Mouse (Mus musculus) CH12.LX (cell line): Measurements from ENCODE around the gene Serpinb1a. TPM values are rescaled to one million over a fixed set of nuclear protein-coding genes. Genes with fewer than 3 reads are reported as not detected.
A peak's percentile ranks its signal among the peaks of the same experiment; 100 is the strongest.

Experiments
- DNase-seq: peaks from one replicate; pipeline ENCODE4 v3.0.0-alpha.2; 2013; ENCODE audit errors: extremely low read depth
- H3K27ac ChIP-seq: 2 replicates; pipeline ENCODE4 v1.5.1; 2012; ENCODE audit warnings: low read depth, mild to moderate bottlenecking, control low read depth, moderate library complexity; ENCODE audit not compliant: insufficient read depth
- H3K27me3 ChIP-seq: replicated peaks from 2 replicates; pipeline ENCODE3; 2012; ENCODE audit warnings: inconsistent platforms
- H3K36me3 ChIP-seq, 2 experiments: replicated peaks in 1 of 2; 2 replicates each; pipeline versions ENCODE3 to v1.6.1; 2012; ENCODE audit warnings: inconsistent platforms in 1 of 2, low read length in 1 of 2, mild to moderate bottlenecking in 1 of 2, mixed read lengths in 1 of 2, moderate library complexity in 1 of 2; ENCODE audit not compliant: control insufficient read depth in 1 of 2, insufficient read depth in 1 of 2
- H3K4me1 ChIP-seq, 2 experiments: 2 replicates each; pipeline ENCODE4 v1.6.1; 2012; ENCODE audit warnings: inconsistent platforms in 1 of 2, moderate library complexity in 1 of 2; ENCODE audit not compliant: insufficient read depth in 2 of 2, control insufficient read depth in 1 of 2
- H3K4me2 ChIP-seq: 2 replicates; pipeline ENCODE4 v1.6.1; 2012; ENCODE audit warnings: low read depth, mild to moderate bottlenecking, control low read depth; ENCODE audit not compliant: poor library complexity, insufficient read depth, severe bottlenecking
- H3K4me3 ChIP-seq, 3 experiments: fragments of 150-350 bp in 1 of 3; sonication (generic) in 1 of 3; replicated peaks in 1 of 3; 2 replicates each; pipeline versions ENCODE3 to v1.5.1; 2011 to 2012; ENCODE audit warnings: low read depth in 2 of 3, low read length in 2 of 3, mild to moderate bottlenecking in 2 of 3, moderate library complexity in 2 of 3, control low read depth in 1 of 3, improper control_type of control experiment in 1 of 3, inconsistent platforms in 1 of 3, mixed read lengths in 1 of 3; ENCODE audit not compliant: poor library complexity in 1 of 3
- H3K79me2 ChIP-seq: replicated peaks from 2 replicates; pipeline ENCODE4 v1.6.1; 2012; ENCODE audit warnings: mild to moderate bottlenecking, moderate library complexity; ENCODE audit not compliant: control insufficient read depth, poor library complexity, insufficient read depth, severe bottlenecking; ENCODE audit errors: extremely low read depth
- H3K9ac ChIP-seq: 2 replicates; pipeline ENCODE4 v1.6.1; 2012; ENCODE audit warnings: low read depth, mild to moderate bottlenecking, control low read depth, moderate library complexity; ENCODE audit not compliant: insufficient read depth
- H3K9me3 ChIP-seq: replicated peaks from 2 replicates; pipeline ENCODE3; 2012; ENCODE audit warnings: low read length, inconsistent platforms, mixed read lengths
- BHLHE40 ChIP-seq: IDR thresholded peaks from 2 replicates; pipeline ENCODE4 v1.6.1; 2011; ENCODE audit warnings: mild to moderate bottlenecking, low read depth, low read length, improper control_type of control experiment
- CHD1 ChIP-seq: IDR thresholded peaks from 2 replicates; pipeline ENCODE4 v1.6.1; 2012; ENCODE audit warnings: low read depth, low read length, improper control_type of control experiment, inconsistent platforms
- CHD2 ChIP-seq: IDR thresholded peaks from 2 replicates; pipeline ENCODE4 v1.6.1; 2011; ENCODE audit warnings: low read length, improper control_type of control experiment
- CTCF ChIP-seq, 2 experiments: IDR thresholded peaks in 1 of 2; conservative IDR thresholded peaks in 1 of 2; 2 replicates each; pipeline ENCODE4 v1.5.1; 2011 to 2012; ENCODE audit warnings: low read depth in 2 of 2, low read length in 2 of 2, improper control_type of control experiment in 1 of 2, inconsistent platforms in 1 of 2, mild to moderate bottlenecking in 1 of 2, moderate library complexity in 1 of 2
- E2F4 ChIP-seq: IDR thresholded peaks from 2 replicates; pipeline ENCODE4 v1.6.1; 2011; ENCODE audit warnings: low read depth, low read length, improper control_type of control experiment; ENCODE audit not compliant: insufficient replicate concordance
- ELF1 ChIP-seq: IDR thresholded peaks from 2 replicates; pipeline ENCODE4 v1.6.1; 2014; ENCODE audit warnings: low read depth, mild to moderate bottlenecking, inconsistent platforms, low read length, improper control_type of control experiment
- EP300 ChIP-seq: IDR thresholded peaks from 2 replicates; pipeline ENCODE4 v1.6.1; 2011; ENCODE audit warnings: low read length, improper control_type of control experiment
- ETS1 ChIP-seq: conservative IDR thresholded peaks from 2 replicates; pipeline ENCODE4 v1.6.1; 2012; ENCODE audit warnings: low read depth, mild to moderate bottlenecking, inconsistent platforms, low read length, improper control_type of control experiment, moderate library complexity
- GABPA ChIP-seq: IDR thresholded peaks from 2 replicates; pipeline ENCODE4 v1.6.1; 2012; ENCODE audit warnings: low read depth, low read length, improper control_type of control experiment, inconsistent platforms; ENCODE audit not compliant: insufficient replicate concordance
- HCFC1 ChIP-seq: IDR thresholded peaks from 2 replicates; pipeline ENCODE4 v1.6.1; 2012; ENCODE audit warnings: low read depth, mild to moderate bottlenecking, inconsistent platforms, low read length, improper control_type of control experiment
- IRF4 ChIP-seq: IDR thresholded peaks from 2 replicates; pipeline ENCODE4 v1.6.1; 2014; ENCODE audit warnings: low read depth, mild to moderate bottlenecking, inconsistent platforms, low read length, improper control_type of control experiment
- JUN ChIP-seq: IDR thresholded peaks from 2 replicates; pipeline ENCODE4 v1.6.1; 2011; ENCODE audit warnings: low read depth, mild to moderate bottlenecking, low read length, improper control_type of control experiment, moderate library complexity; ENCODE audit not compliant: insufficient read depth
- JUND ChIP-seq: conservative IDR thresholded peaks from 2 replicates; pipeline ENCODE4 v1.6.1; 2011; ENCODE audit warnings: low read depth, low read length, improper control_type of control experiment
- KAT2A ChIP-seq: IDR thresholded peaks from 2 replicates; pipeline ENCODE4 v1.6.1; 2012; ENCODE audit warnings: low read length, improper control_type of control experiment, inconsistent platforms; ENCODE audit not compliant: insufficient replicate concordance
- MAX ChIP-seq: IDR thresholded peaks from 2 replicates; pipeline ENCODE4 v1.6.1; 2011; ENCODE audit warnings: low read length, improper control_type of control experiment
- MAZ ChIP-seq: IDR thresholded peaks from 2 replicates; pipeline ENCODE4 v1.6.1; 2012; ENCODE audit warnings: low read depth, mild to moderate bottlenecking, inconsistent platforms, low read length, improper control_type of control experiment, moderate library complexity
- MEF2A ChIP-seq: IDR thresholded peaks from 2 replicates; pipeline ENCODE4 v1.6.1; 2014; ENCODE audit warnings: low read depth, mild to moderate bottlenecking, inconsistent platforms, low read length, improper control_type of control experiment, borderline replicate concordance
- MXI1 ChIP-seq: IDR thresholded peaks from 2 replicates; pipeline ENCODE4 v1.6.1; 2011; ENCODE audit warnings: mild to moderate bottlenecking, low read depth, low read length, improper control_type of control experiment
- MYC ChIP-seq: IDR thresholded peaks from 2 replicates; pipeline ENCODE4 v1.6.1; 2011; ENCODE audit warnings: low read depth, mild to moderate bottlenecking, improper control_type of control experiment, low read length
- NELFE ChIP-seq: IDR thresholded peaks from 2 replicates; pipeline ENCODE4 v1.6.1; 2011; ENCODE audit warnings: low read depth, low read length, improper control_type of control experiment
- NRF1 ChIP-seq: IDR thresholded peaks from 2 replicates; pipeline ENCODE4 v1.6.1; 2014; ENCODE audit warnings: low read depth, mild to moderate bottlenecking, inconsistent platforms, low read length, improper control_type of control experiment, moderate library complexity
- PAX5 ChIP-seq: IDR thresholded peaks from 2 replicates; pipeline ENCODE4 v1.6.1; 2012; ENCODE audit warnings: low read length, inconsistent platforms, mixed read lengths
- POLR2A ChIP-seq: IDR thresholded peaks from 2 replicates; pipeline ENCODE4 v1.6.1; 2011; ENCODE audit warnings: low read depth, mild to moderate bottlenecking, improper control_type of control experiment, low read length
- POLR2AphosphoS2 ChIP-seq: IDR thresholded peaks from 2 replicates; pipeline ENCODE4 v1.6.1; 2011; ENCODE audit warnings: low read depth, low read length, improper control_type of control experiment
- RAD21 ChIP-seq: IDR thresholded peaks from 2 replicates; pipeline ENCODE4 v1.6.1; 2011; ENCODE audit warnings: low read depth, mild to moderate bottlenecking, low read length, improper control_type of control experiment, moderate library complexity
- RCOR1 ChIP-seq: conservative IDR thresholded peaks from 2 replicates; pipeline ENCODE4 v1.6.1; 2012; ENCODE audit warnings: low read depth, mild to moderate bottlenecking, inconsistent platforms, low read length, improper control_type of control experiment
- SIN3A ChIP-seq: IDR thresholded peaks from 2 replicates; pipeline ENCODE4 v1.6.1; 2012; ENCODE audit warnings: low read length, improper control_type of control experiment, inconsistent platforms
- SMC3 ChIP-seq: IDR thresholded peaks from 2 replicates; pipeline ENCODE4 v1.6.1; 2011; ENCODE audit warnings: low read depth, low read length, improper control_type of control experiment
- TBP ChIP-seq: conservative IDR thresholded peaks from 2 replicates; pipeline ENCODE4 v1.6.1; 2011; ENCODE audit warnings: low read depth, low read length, improper control_type of control experiment
- TCF12 ChIP-seq: IDR thresholded peaks from 2 replicates; pipeline ENCODE4 v1.6.1; 2014; ENCODE audit warnings: low read depth, mild to moderate bottlenecking, inconsistent platforms, low read length, improper control_type of control experiment
- UBTF ChIP-seq: IDR thresholded peaks from 2 replicates; pipeline ENCODE4 v1.6.1; 2012; ENCODE audit warnings: low read depth, mild to moderate bottlenecking, inconsistent platforms, low read length, improper control_type of control experiment, moderate library complexity
- USF2 ChIP-seq: conservative IDR thresholded peaks from 2 replicates; pipeline ENCODE4 v1.6.1; 2011; ENCODE audit warnings: low read depth, low read length, improper control_type of control experiment
- ZC3H11A ChIP-seq: IDR thresholded peaks from 2 replicates; pipeline ENCODE4 v1.6.1; 2012; ENCODE audit warnings: low read depth, mild to moderate bottlenecking, inconsistent platforms, low read length, improper control_type of control experiment
- ZKSCAN1 ChIP-seq: IDR thresholded peaks from 2 replicates; pipeline ENCODE4 v1.6.1; 2012; ENCODE audit warnings: low read depth, inconsistent platforms, low read length, improper control_type of control experiment, borderline replicate concordance
- ZMIZ1 ChIP-seq: IDR thresholded peaks from 2 replicates; pipeline ENCODE4 v1.6.1; 2012; ENCODE audit warnings: low read depth, mild to moderate bottlenecking, inconsistent platforms, low read length, improper control_type of control experiment
- ZNF384 ChIP-seq: IDR thresholded peaks from 2 replicates; pipeline ENCODE4 v1.6.1; 2012; ENCODE audit warnings: low read depth, low read length, improper control_type of control experiment, inconsistent platforms
- dilution Hi-C: fragments of 300-500 bp; cut with MboI; formaldehyde crosslinking; loops from 2 replicates; pipeline ENCODE4 v1.14.3; 2020; ENCODE audit warnings: low sequenced_read_pairs; ENCODE audit not compliant: extremely low pct_unique_long_range_greater_than_20kb, extremely low pct_ligation_motif_present
- in situ Hi-C: fragments of 300-500 bp; cut with MboI; formaldehyde crosslinking; loops from 3 replicates; pipeline ENCODE4 v1.14.3; 2019; ENCODE audit warnings: low sequenced_read_pairs, low pct_ligation_motif_present, low pct_unique_long_range_greater_than_20kb, mixed read lengths
- polyA plus RNA-seq: library from polyadenylated mRNA; unstranded; fragments of >175 nt; gene quantifications from 2 replicates; pipeline ENCODE4 v1.2.1, GENCODE M21; 2012; ENCODE audit warnings: low read depth; ENCODE audit not compliant: insufficient read length
- total RNA-seq, 2 experiments: library from RNA; depleted of rRNA; stranded (reverse); fragments of 300-350 nt in 1 of 2; fragments of >200 nt in 1 of 2; gene quantifications; 2 replicates each; pipeline ENCODE4 v1.2.3; 2012 to 2014

Gene Serpinb1a
- total and polyA plus RNA-seq, 3 experiments, result 2.5 to 23.0 (median 9.3) TPM

DNA sequence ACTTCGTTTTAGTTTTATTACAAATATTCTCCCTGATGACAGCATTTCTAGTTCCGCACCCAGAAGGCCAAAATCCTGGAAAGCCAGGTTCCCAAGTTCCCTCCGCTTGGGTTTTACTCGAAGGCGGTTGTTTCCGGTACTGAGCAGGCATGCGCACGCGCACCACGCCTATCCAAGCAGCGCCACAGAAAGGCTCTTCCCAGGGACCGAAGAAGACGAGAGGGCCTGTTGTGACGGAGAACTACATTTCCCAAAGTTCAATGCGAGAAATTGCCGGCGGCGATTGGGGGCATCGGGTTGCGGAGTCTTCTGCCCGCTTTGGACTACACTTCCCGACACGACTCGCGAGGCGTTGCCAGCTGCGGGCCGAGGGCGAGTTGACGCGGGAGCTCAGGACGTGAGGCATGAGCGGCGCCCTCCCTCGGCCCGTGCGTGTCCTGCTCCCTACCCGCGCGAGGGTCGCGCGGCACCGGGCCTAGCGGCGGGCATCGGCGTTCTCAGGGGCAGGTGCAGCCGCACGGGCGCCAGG is 49.2 kb downstream of the Serpinb1a start, which contains the start of gene Wrnip1:
TSS of gene Wrnip1 (plus strand) at position 346 of the 529 bp plus-strand sequence.
- peak in 1 of 2 experiments; percentile 47; a peak in 2 of 4 replicates for TF ChIP-seq CTCF (conservative IDR thresholded peaks at IDR 0.05 in 1 of 2, IDR thresholded peaks at IDR 0.05 in 1 of 2; ENCODE audit: low read depth in 2 of 2, low read length in 2 of 2)
- TF ChIP-seq UBTF, result no peak
- TF ChIP-seq ZNF384, result no peak
- TF ChIP-seq NRF1, result peak; percentile 98
- TF ChIP-seq POLR2A, result peak; percentile 78
- TF ChIP-seq SMC3, result no peak
- no peak for TF ChIP-seq JUND
- peak; percentile 67 for TF ChIP-seq BHLHE40
- TF ChIP-seq USF2, result no peak
- TF ChIP-seq EP300, result no peak
- no peak for TF ChIP-seq IRF4
- TF ChIP-seq CHD1, result no peak
- no peak for TF ChIP-seq RAD21
- TF ChIP-seq PAX5, result no peak
- no peak for TF ChIP-seq ZC3H11A
- TF ChIP-seq JUN, result no peak
- peak; percentile 45; the same call in 1 of the 2 replicates for TF ChIP-seq GABPA
- peak; percentile 87 for TF ChIP-seq ELF1
- TF ChIP-seq KAT2A, result peak; percentile 92; the same call in 1 of the 2 replicates
- TF ChIP-seq TBP, result peak; percentile 51; the same call in 1 of the 2 replicates
- TF ChIP-seq SIN3A, result peak; percentile 77
- TF ChIP-seq ZKSCAN1, result no peak
- peak; percentile 30 for TF ChIP-seq TCF12
- TF ChIP-seq RCOR1, result no peak
- TF ChIP-seq E2F4, result 0 out of 2 replicates have a peak, but pooled peaks have one; percentile 26
- peak; percentile 65 for TF ChIP-seq MXI1
- TF ChIP-seq MEF2A, result peak; percentile 36; the same call in 1 of the 2 replicates
- 0 out of 2 replicates have a peak, but pooled peaks have one; percentile 18 for TF ChIP-seq ETS1
- peak; percentile 98 for TF ChIP-seq HCFC1
- no peak; the same call in 1 of the 2 replicates for TF ChIP-seq ZMIZ1
- no peak for TF ChIP-seq POLR2AphosphoS2
- peak; percentile 96 for TF ChIP-seq CHD2
- peak; percentile 45 for TF ChIP-seq MAX
- TF ChIP-seq NELFE, result peak; percentile 89
- 0 out of 2 replicates have a peak, but pooled peaks have one; percentile 39 for TF ChIP-seq MYC
- no peak for TF ChIP-seq MAZ
- TF ChIP-seq, all 38 proteins: peak for 19
- Histone ChIP-seq H3K9me3 (no peaks in the 10 kb centered on the region), H3K4me1 (peaks cover 7 to 39% of the 10 kb centered on the region in 2 experiments; a peak in 3 of 4 replicates), H3K79me2 (peaks cover 22% of the 10 kb centered on the region), H3K27ac (peak within 1 kb of the TSS; percentile 16), H3K27me3 (no peaks in the 10 kb centered on the region), H3K4me2 (peak within 1 kb of the TSS; percentile 97), H3K9ac (peak within 1 kb of the TSS; percentile 66), H3K4me3 (peak within 1 kb of the TSS; percentile 83 to 99 (median 97)), H3K36me3 (peaks cover 8 to 28% of the 10 kb centered on the region in 2 experiments)
- in situ Hi-C loops, result no loop called here
- peak; percentile 98 for DNase-seq
- dilution Hi-C loops, result no loop called here
